Mouse (Mus musculus): ENCODE results near the gene Mllt1. TPM values are rescaled to one million over a fixed set of nuclear protein-coding genes. Genes with fewer than 3 reads are reported as not detected.

Mllt1 gene
- 26.4 and 31.1 TPM in 2 replicates for polyA plus RNA-seq (2015; fragmentation: Nextera tagmentation; extraction: Ambion mirVana)

DNA sequence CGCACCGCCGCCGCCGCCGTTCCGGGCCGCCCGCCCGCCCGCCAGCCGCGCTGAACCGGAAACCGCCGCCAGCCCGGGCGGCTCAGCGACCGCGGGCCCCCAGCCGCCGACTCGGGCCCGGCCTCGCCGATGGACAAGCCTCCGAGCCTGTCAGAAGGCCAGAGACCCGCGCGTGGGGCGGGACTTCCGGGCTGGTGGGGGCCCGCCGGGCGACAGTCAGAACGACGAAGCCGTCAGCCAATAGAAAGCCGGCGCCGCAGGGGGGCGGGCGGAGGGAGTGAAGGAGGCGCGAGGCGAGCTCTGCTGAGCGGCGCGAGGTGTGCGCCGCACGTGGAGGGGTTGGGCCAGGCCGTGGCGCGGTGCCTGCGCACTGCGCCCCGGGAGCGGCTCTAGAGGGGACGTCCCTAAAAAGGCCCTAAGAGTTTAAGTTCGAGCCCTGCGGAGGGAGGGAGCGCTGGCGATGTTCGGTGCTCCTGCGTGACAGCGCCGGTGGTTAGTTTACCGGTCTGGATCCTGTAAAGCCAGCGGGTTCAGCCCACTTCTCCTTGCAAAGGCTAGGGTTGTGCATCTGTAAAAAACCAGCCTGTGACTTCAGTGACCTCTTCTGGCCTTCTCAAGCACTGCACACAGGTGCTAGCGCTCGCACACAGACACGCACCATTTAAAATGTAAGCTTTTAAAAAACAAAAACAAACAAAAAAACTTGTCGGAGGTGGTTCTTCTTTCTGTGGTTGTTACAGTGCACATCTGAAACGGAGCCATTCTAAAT lies at the start of gene Mllt1:
Mllt1 (minus strand) TSS at position 53 of the 769 bp plus-strand sequence.
- Histone ChIP-seq H3K4me2 (ENCODE audit: low read depth, low read length) (peak within 1 kb of the TSS; percentile 85), H3K4me1 (ENCODE audit: control insufficient read depth, insufficient read depth, low read length) (peaks cover 14% of the 10 kb centered on the region), H3K4me3 (ENCODE audit: low read length) (peak within 1 kb of the TSS; percentile 97), H3K9ac (ENCODE audit: low read length) (peak within 1 kb of the TSS; percentile 97), H3K27ac (ENCODE audit: low read length) (peak within 1 kb of the TSS; percentile 76), H3K27me3 (ENCODE audit: control insufficient read depth, insufficient read depth, low read length) (no peaks in the 10 kb centered on the region), H3K36me3 (ENCODE audit: control insufficient read depth, insufficient read depth) (no peaks in the 10 kb centered on the region), H3K9me3 (replicated peaks; ENCODE audit: control insufficient read depth, low read length) (peaks cover 4% of the 10 kb centered on the region; the same call in 1 of the 2 replicates)
- 2% methylated on average over 76 of the region's 76 CpGs for WGBS
- peak; percentile 99 for ATAC-seq (replicated peaks; ENCODE audit: extremely low read depth, insufficient read depth, low FRiP score)

GRCm38 (mm10) chr17:56984886-56985285 lies 49.7 kb upstream of the Mllt1 start:
- no peak for ATAC-seq (replicated peaks; ENCODE audit: extremely low read depth, insufficient read depth, low FRiP score)
- H3K4me2 ChIP-seq (ENCODE audit: low read depth, low read length): no peak overlapping the region
- H3K9me3 ChIP-seq (replicated peaks; ENCODE audit: control insufficient read depth, low read length): no peaks in the 10 kb centered on the region
- no peak overlapping the region for H3K27ac ChIP-seq (ENCODE audit: low read length)
- H3K4me3 ChIP-seq (ENCODE audit: low read length): no peak overlapping the region
- WGBS: 78% methylated on average over 9 of the region's 9 CpGs
- no peaks in the 10 kb centered on the region for H3K27me3 ChIP-seq (ENCODE audit: control insufficient read depth, insufficient read depth, low read length)
- H3K36me3 ChIP-seq (ENCODE audit: control insufficient read depth, insufficient read depth): no peaks in the 10 kb centered on the region
- no peak overlapping the region for H3K9ac ChIP-seq (ENCODE audit: low read length)
- no peaks in the 10 kb centered on the region for H3K4me1 ChIP-seq (ENCODE audit: control insufficient read depth, insufficient read depth, low read length)

DNA sequence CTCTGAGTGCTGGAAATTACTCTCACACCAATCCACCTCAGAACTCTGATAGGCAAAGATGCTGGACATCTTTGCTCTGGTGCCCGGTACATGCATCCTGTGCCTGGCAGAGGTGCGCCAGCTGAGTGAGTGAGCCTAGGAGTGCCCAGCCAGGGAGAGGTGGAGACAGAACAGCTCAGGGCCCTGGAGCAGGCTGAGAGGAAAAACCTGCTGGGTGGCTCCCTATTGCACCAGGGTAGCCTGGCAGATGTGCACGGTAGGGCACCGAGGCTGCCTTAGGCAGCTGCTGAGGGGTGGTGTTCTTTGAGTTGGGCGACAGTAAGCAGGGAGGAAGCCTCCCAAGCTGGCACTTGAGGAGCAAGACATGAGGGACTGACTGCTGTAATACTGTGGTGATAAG lies 46.8 kb upstream of the Mllt1 start, which contains the start of gene Acer1:
Acer1 (minus strand) TSS at position 114 of the 400 bp plus-strand sequence.
- no peak; the same call in 1 of the 2 replicates for ATAC-seq (replicated peaks; ENCODE audit: extremely low read depth, insufficient read depth, low FRiP score)
- no peak within 1 kb of the TSS for H3K27ac ChIP-seq (ENCODE audit: low read length)
- no peak within 1 kb of the TSS for H3K4me2 ChIP-seq (ENCODE audit: low read depth, low read length)
- WGBS: 61% methylated on average over 5 of the region's 5 CpGs
- no peaks in the 10 kb centered on the region for H3K9me3 ChIP-seq (replicated peaks; ENCODE audit: control insufficient read depth, low read length)
- H3K4me3 ChIP-seq (ENCODE audit: low read length): no peak within 1 kb of the TSS
- no peaks in the 10 kb centered on the region for H3K27me3 ChIP-seq (ENCODE audit: control insufficient read depth, insufficient read depth, low read length)
- H3K9ac ChIP-seq (ENCODE audit: low read length): no peak within 1 kb of the TSS
- H3K4me1 ChIP-seq (ENCODE audit: control insufficient read depth, insufficient read depth, low read length): no peaks in the 10 kb centered on the region
- H3K36me3 ChIP-seq (ENCODE audit: control insufficient read depth, insufficient read depth): no peaks in the 10 kb centered on the region

- no peak for ATAC-seq (replicated peaks; ENCODE audit: extremely low read depth, insufficient read depth, low FRiP score)
- Histone ChIP-seq H3K27ac (ENCODE audit: low read length) (no peak overlapping the region), H3K27me3 (ENCODE audit: control insufficient read depth, insufficient read depth, low read length) (no peaks in the 10 kb centered on the region), H3K4me1 (ENCODE audit: control insufficient read depth, insufficient read depth, low read length) (no peaks in the 10 kb centered on the region), H3K9me3 (replicated peaks; ENCODE audit: control insufficient read depth, low read length) (no peaks in the 10 kb centered on the region), H3K36me3 (ENCODE audit: control insufficient read depth, insufficient read depth) (no peaks in the 10 kb centered on the region), H3K4me3 (ENCODE audit: low read length) (no peak overlapping the region), H3K9ac (ENCODE audit: low read length) (no peak overlapping the region), H3K4me2 (ENCODE audit: low read depth, low read length) (no peak overlapping the region)
- WGBS: 69% methylated on average over 7 of the region's 7 CpGs
Observed at GRCm38 (mm10) chr17:56981049-56981448, 45.8 kb upstream of the Mllt1 start.

GRCm38 (mm10) chr17:56979524-56979923 lies 44.3 kb upstream of the Mllt1 start:
- Histone ChIP-seq H3K36me3 (ENCODE audit: control insufficient read depth, insufficient read depth) (no peaks in the 10 kb centered on the region), H3K9me3 (replicated peaks; ENCODE audit: control insufficient read depth, low read length) (no peaks in the 10 kb centered on the region), H3K9ac (ENCODE audit: low read length) (no peak overlapping the region), H3K27me3 (ENCODE audit: control insufficient read depth, insufficient read depth, low read length) (no peaks in the 10 kb centered on the region), H3K4me3 (ENCODE audit: low read length) (no peak overlapping the region), H3K27ac (ENCODE audit: low read length) (no peak overlapping the region), H3K4me2 (ENCODE audit: low read depth, low read length) (no peak overlapping the region), H3K4me1 (ENCODE audit: control insufficient read depth, insufficient read depth, low read length) (no peaks in the 10 kb centered on the region)
- no peak for ATAC-seq (replicated peaks; ENCODE audit: extremely low read depth, insufficient read depth, low FRiP score)
- 27% methylated on average over 7 of the region's 8 CpGs for WGBS

- Histone ChIP-seq H3K27me3 (ENCODE audit: control insufficient read depth, insufficient read depth, low read length) (no peaks in the 10 kb centered on the region; the same call in 1 of the 2 replicates), H3K4me2 (ENCODE audit: low read depth, low read length) (no peak overlapping the region), H3K9ac (ENCODE audit: low read length) (no peak overlapping the region), H3K4me1 (ENCODE audit: control insufficient read depth, insufficient read depth, low read length) (no peaks in the 10 kb centered on the region), H3K27ac (ENCODE audit: low read length) (no peak overlapping the region), H3K4me3 (ENCODE audit: low read length) (no peak overlapping the region), H3K9me3 (replicated peaks; ENCODE audit: control insufficient read depth, low read length) (no peaks in the 10 kb centered on the region), H3K36me3 (ENCODE audit: control insufficient read depth, insufficient read depth) (no peaks in the 10 kb centered on the region)
- WGBS: 65% methylated on average over 8 of the region's 8 CpGs
- no peak for ATAC-seq (replicated peaks; ENCODE audit: extremely low read depth, insufficient read depth, low FRiP score)
Observed at GRCm38 (mm10) chr17:56976531-56977390, 41.5 kb upstream of the Mllt1 start.

GRCm38 (mm10) chr17:56975391-56975790 lies 40.2 kb upstream of the Mllt1 start:
- H3K36me3 ChIP-seq (ENCODE audit: control insufficient read depth, insufficient read depth): no peaks in the 10 kb centered on the region
- H3K4me2 ChIP-seq (ENCODE audit: low read depth, low read length): no peak overlapping the region
- 66% methylated on average over 3 of the region's 3 CpGs for WGBS
- no peaks in the 10 kb centered on the region for H3K4me1 ChIP-seq (ENCODE audit: control insufficient read depth, insufficient read depth, low read length)
- no peak overlapping the region for H3K27ac ChIP-seq (ENCODE audit: low read length)
- no peak for ATAC-seq (replicated peaks; ENCODE audit: extremely low read depth, insufficient read depth, low FRiP score)
- H3K9me3 ChIP-seq (replicated peaks; ENCODE audit: control insufficient read depth, low read length): no peaks in the 10 kb centered on the region
- H3K9ac ChIP-seq (ENCODE audit: low read length): no peak overlapping the region
- H3K27me3 ChIP-seq (ENCODE audit: control insufficient read depth, insufficient read depth, low read length): no peaks in the 10 kb centered on the region; the same call in 1 of the 2 replicates
- H3K4me3 ChIP-seq (ENCODE audit: low read length): no peak overlapping the region

DNA sequence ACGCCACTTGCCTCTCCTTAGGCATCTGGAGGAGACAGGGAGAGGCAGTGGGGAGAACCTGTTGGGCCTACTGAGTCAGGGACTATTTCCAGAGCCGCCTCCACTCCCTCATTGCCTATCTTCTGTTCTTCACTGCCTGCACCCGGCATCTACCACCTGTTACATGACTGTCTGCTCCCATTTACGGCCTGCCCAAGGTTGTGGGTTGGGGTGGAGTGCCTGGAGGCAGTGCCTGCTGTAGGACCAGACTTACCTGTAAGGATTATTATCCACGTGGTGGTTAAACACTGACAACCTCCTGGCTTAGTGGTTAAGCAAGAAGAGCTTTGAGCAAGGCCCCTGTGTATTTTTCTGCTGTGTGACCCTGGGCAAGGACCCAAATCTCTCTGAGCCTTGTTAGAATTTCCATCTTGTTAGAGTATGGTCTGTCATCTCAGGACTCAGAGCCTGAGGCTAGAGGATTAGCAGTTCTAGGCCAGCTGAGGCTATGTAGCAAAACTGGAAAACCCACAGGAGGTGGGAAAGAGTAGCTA lies 39.6 kb upstream of the Mllt1 start:
- no peak for ATAC-seq (replicated peaks; ENCODE audit: extremely low read depth, insufficient read depth, low FRiP score)
- no peak overlapping the region for H3K4me3 ChIP-seq (ENCODE audit: low read length)
- H3K4me1 ChIP-seq (ENCODE audit: control insufficient read depth, insufficient read depth, low read length): no peaks in the 10 kb centered on the region
- H3K27me3 ChIP-seq (ENCODE audit: control insufficient read depth, insufficient read depth, low read length): no peaks in the 10 kb centered on the region; the same call in 1 of the 2 replicates
- 66% methylated on average over 5 of the region's 5 CpGs for WGBS
- H3K27ac ChIP-seq (ENCODE audit: low read length): no peak overlapping the region
- H3K4me2 ChIP-seq (ENCODE audit: low read depth, low read length): no peak overlapping the region
- no peak overlapping the region for H3K9ac ChIP-seq (ENCODE audit: low read length)
- H3K9me3 ChIP-seq (replicated peaks; ENCODE audit: control insufficient read depth, low read length): no peaks in the 10 kb centered on the region
- no peaks in the 10 kb centered on the region for H3K36me3 ChIP-seq (ENCODE audit: control insufficient read depth, insufficient read depth)
